Comparison of ENCODE assay signal across 36 mouse cellular contexts in the genomic region with DNA sequence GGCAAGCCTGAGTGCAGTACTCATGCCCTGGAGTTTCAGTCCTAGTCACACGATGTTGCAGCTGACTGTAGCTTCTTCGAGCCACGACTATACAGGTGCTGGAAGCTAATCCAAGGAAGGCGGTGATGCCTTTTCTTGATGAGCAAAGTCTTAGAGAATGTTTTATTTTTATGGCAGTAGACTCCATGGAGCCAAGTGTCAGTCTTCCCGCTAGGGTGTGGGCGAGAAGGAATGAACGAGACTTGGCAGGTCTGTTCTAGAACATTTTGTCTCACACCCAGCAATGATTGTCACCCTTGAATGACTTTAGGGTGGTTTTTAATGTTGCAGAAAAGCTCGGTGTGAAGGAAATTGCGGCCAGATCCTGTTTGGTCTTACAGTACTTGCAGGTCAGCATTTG.
DNase-seq lines count a peak whose midpoint lies in the region; ATAC-seq and TF ChIP-seq lines count a peak whose summit lies in the region.
"Had no signal": no experiment of that assay in that cellular context is flagged by ENCODE, and none has a peak within 500 bp of the region (broad histone marks: within the 10 kb centered on the region; RNA-seq: fewer than 3 reads in every experiment).

No protein-coding gene starts in this region.

- H3K4me1 ChIP-seq in kidney, embryonic 15.5 days: peaks cover 45% of the 10 kb centered on the region
- peaks cover 15% of the 10 kb centered on the region for H3K4me1 ChIP-seq in kidney, postnatal 0 days (replicated peaks; ENCODE audit: insufficient read depth, low read length)

- peak; percentile 13 to 19 for DNase-seq in frontal cortex, postnatal 36 days (ENCODE audit: low spot score in 2 of 2)
- DNase-seq in frontal cortex, postnatal 10 days (ENCODE audit: low spot score in 2 of 2): no peak
- peak; percentile 39 to 54 for DNase-seq in kidney, adult 8-10 months
- peak; percentile 54 for DNase-seq in brain, adult 2 months (ENCODE audit: low read depth, low spot score)
- no peak for DNase-seq in kidney, postnatal 0 days (ENCODE audit: low spot score)
- DNase-seq in spleen, postnatal 14 days (ENCODE audit: low spot score in 2 of 2): no peak
- no peak for DNase-seq in urinary bladder, postnatal 10 days (ENCODE audit: low spot score)
- DNase-seq: adrenal gland, adult 2 months; adrenal gland, postnatal 36 days; cerebellum, adult 8-10 months; cerebellum, postnatal 36 days; gastrocnemius, postnatal 14 days; heart, adult 11 months; liver, embryonic 13.5 days; lung, adult 18-20 months; lung, postnatal 4 days; right cerebral cortex, adult 18-20 months; spleen, adult 18-20 months; thymus, adult 2 months; thymus, postnatal 36 days had no signal

- ATAC-seq in kidney, embryonic 15.5 days (replicated peaks; ENCODE audit: low FRiP score): no peak
- no peak; the same call in 1 of the 2 replicates for ATAC-seq in kidney, postnatal 0 days (replicated peaks; ENCODE audit: low FRiP score, low read depth)
- ATAC-seq: activated CD4-positive, CD25-positive, alpha-beta regulatory T cell, adult 4 months; CD4-positive, CD25-positive, alpha-beta regulatory T cell, adult 4 months; forebrain, embryonic 13.5 days; hindbrain, embryonic 16.5 days; lung, postnatal 0 days had no signal

- TF ChIP-seq CTCF in kidney, postnatal 0 days (IDR thresholded peaks at IDR 0.05; ENCODE audit: low read depth): no peak

- no peak overlapping the region for H3K4me2 ChIP-seq in kidney, embryonic 15.5 days
- no peak overlapping the region for H3K4me2 ChIP-seq in kidney, postnatal 0 days (ENCODE audit: low read length)
- H3K4me2 ChIP-seq: embryonic facial prominence, embryonic 13.5 days; forebrain, embryonic 13.5 days; heart, embryonic 15.5 days; liver, embryonic 13.5 days; midbrain, embryonic 12.5 days; neural tube, embryonic 12.5 days had no signal

- H3K36me3 ChIP-seq in kidney, embryonic 15.5 days: no peaks in the 10 kb centered on the region
- no peaks in the 10 kb centered on the region for H3K36me3 ChIP-seq in kidney, postnatal 0 days (ENCODE audit: insufficient read depth, low read length)
- H3K36me3 ChIP-seq: embryonic facial prominence, embryonic 13.5 days; heart, embryonic 10.5 days; heart, embryonic 15.5 days; liver, embryonic 13.5 days; midbrain, embryonic 12.5 days; neural tube, embryonic 12.5 days had no signal

- H3K27me3 ChIP-seq in kidney, embryonic 15.5 days: no peaks in the 10 kb centered on the region
- no peaks in the 10 kb centered on the region for H3K27me3 ChIP-seq in kidney, postnatal 0 days (ENCODE audit: insufficient read depth, low read length)
- H3K27me3 ChIP-seq: embryonic facial prominence, embryonic 13.5 days; heart, embryonic 15.5 days; liver, embryonic 13.5 days; megakaryocyte, embryonic 14.5 days; midbrain, embryonic 12.5 days; neural tube, embryonic 12.5 days had no signal

- 54% methylated on average over 9 of the region's 9 CpGs for WGBS in kidney, embryonic 15.5 days
- WGBS in kidney, postnatal 0 days: 46% methylated on average over 9 of the region's 9 CpGs

- H3K27ac ChIP-seq in kidney, embryonic 15.5 days: no peak overlapping the region
- peak overlapping the region; percentile 14; the same call in 1 of the 2 replicates for H3K27ac ChIP-seq in kidney, postnatal 0 days
- H3K27ac ChIP-seq: embryonic facial prominence, embryonic 13.5 days; forebrain, embryonic 13.5 days; heart, embryonic 10.5 days; heart, embryonic 15.5 days; left cerebral cortex, adult 2 months; liver, embryonic 13.5 days; midbrain, embryonic 12.5 days; neural tube, embryonic 12.5 days; stomach, postnatal 0 days had no signal

- H3K9me3 ChIP-seq in kidney, embryonic 15.5 days (replicated peaks): no peaks in the 10 kb centered on the region
- H3K9me3 ChIP-seq in kidney, postnatal 0 days (replicated peaks; ENCODE audit: low read length): no peaks in the 10 kb centered on the region
- H3K9me3 ChIP-seq: embryonic facial prominence, embryonic 13.5 days; forebrain, embryonic 13.5 days; heart, embryonic 10.5 days; heart, embryonic 15.5 days; liver, embryonic 13.5 days; megakaryocyte, embryonic 14.5 days; midbrain, embryonic 12.5 days; neural tube, embryonic 12.5 days had no signal

- no peak overlapping the region for H3K9ac ChIP-seq in kidney, embryonic 15.5 days
- no peak overlapping the region for H3K9ac ChIP-seq in kidney, postnatal 0 days (ENCODE audit: low read depth, low read length)
- H3K9ac ChIP-seq: embryonic facial prominence, embryonic 13.5 days; forebrain, embryonic 13.5 days; heart, embryonic 15.5 days; liver, embryonic 13.5 days; midbrain, embryonic 12.5 days; neural tube, embryonic 12.5 days had no signal

- H3K4me3 ChIP-seq in kidney, embryonic 15.5 days (replicated peaks): no peak overlapping the region
- no peak overlapping the region for H3K4me3 ChIP-seq in kidney, postnatal 0 days (replicated peaks; ENCODE audit: low read depth, low read length)
- H3K4me3 ChIP-seq: embryonic facial prominence, embryonic 13.5 days; erythroblast, embryonic 14.5 days; forebrain, embryonic 13.5 days; heart, embryonic 10.5 days; heart, embryonic 15.5 days; left cerebral cortex, adult 2 months; liver, embryonic 13.5 days; megakaryocyte, embryonic 14.5 days; midbrain, embryonic 12.5 days; myocyte; neural tube, embryonic 12.5 days had no signal

Comparison
In these comparisons a context has a peak if more than half of its experiments do, and no peak if none do; other contexts are left out.
1. DNase-seq: peak in frontal cortex, postnatal 36 days (2 of 2), kidney, adult 8-10 months (2 of 2) and brain, adult 2 months (single experiment); none in frontal cortex, postnatal 10 days (0 of 2), kidney, postnatal 0 days (single experiment), spleen, postnatal 14 days (0 of 2) and urinary bladder, postnatal 10 days (single experiment).